Mouse (Mus musculus) liver, adult 2 months (tissue): ENCODE data around the gene Tuba4a.

Experiments used
- CTCF ChIP-seq: fragments of 200-500 bp; IDR thresholded peaks from 2 replicates; pipeline ENCODE4 v1.5.1; 2011; ENCODE audit warnings: low read depth, low read length, control low read depth
- POLR2A ChIP-seq: fragments of 200-500 bp; IDR thresholded peaks from 2 replicates; pipeline ENCODE4 v1.6.1; 2011; ENCODE audit warnings: low read length, control low read depth; ENCODE audit not compliant: insufficient read depth; ENCODE audit errors: extremely low read depth

- TF ChIP-seq CTCF (no peak), POLR2A (no peak)
These were observed 9.5 kb upstream of the Tuba4a start for GRCm38 (mm10) chr1:75229158-75229557.
